Mouse (Mus musculus): ENCODE data around the gene Nxpe2. TPM values are rescaled to one million over a fixed set of nuclear protein-coding genes. Genes with fewer than 3 reads are reported as not detected.

The Nxpe2 gene
- polyA plus RNA-seq (2016; fragmentation: Nextera tagmentation; extraction: Ambion mirVana), result 1.6 and 3.2 TPM in 2 replicates

- H3K4me3 ChIP-seq, result no peak within 1 kb of the TSS
- H3K36me3 ChIP-seq, result no peaks in the 10 kb centered on the region
- H3K4me2 ChIP-seq, result no peak within 1 kb of the TSS
- 39% methylated on average over 2 of the region's 2 CpGs for WGBS
- no peak within 1 kb of the TSS for H3K9ac ChIP-seq
- ATAC-seq (ENCODE audit: insufficient number of reproducible peaks, low FRiP score), result no peak
- peak within 1 kb of the TSS; percentile 54 for H3K27ac ChIP-seq (ENCODE audit: poor library complexity, severe bottlenecking)
- 0 out of 2 replicates have a peak, but pooled peaks cover 3% of the 10 kb centered on the region for H3K4me1 ChIP-seq (replicated peaks)
- no peaks in the 10 kb centered on the region for H3K27me3 ChIP-seq (replicated peaks)
- H3K9me3 ChIP-seq (replicated peaks), result no peaks in the 10 kb centered on the region
Measured at GRCm38 (mm10) chr9:48353148-48353698, at the start of gene Nxpe2. Gene Nxpe2 (minus strand): TSS chr9:48353454.

GRCm38 (mm10) chr9:48389983-48390382 lies 36.7 kb upstream of the Nxpe2 start:
- H3K4me1 ChIP-seq (replicated peaks), result no peaks in the 10 kb centered on the region
- H3K4me3 ChIP-seq, result no peak overlapping the region
- no peak overlapping the region for H3K9ac ChIP-seq
- H3K4me2 ChIP-seq, result no peak overlapping the region
- no peaks in the 10 kb centered on the region for H3K36me3 ChIP-seq
- H3K9me3 ChIP-seq (replicated peaks), result no peaks in the 10 kb centered on the region
- no peak for ATAC-seq (ENCODE audit: insufficient number of reproducible peaks, low FRiP score)
- WGBS, result 71% methylated on average over 3 of the region's 3 CpGs
- no peaks in the 10 kb centered on the region for H3K27me3 ChIP-seq (replicated peaks)
- H3K27ac ChIP-seq (ENCODE audit: poor library complexity, severe bottlenecking), result no peak overlapping the region

GRCm38 (mm10) chr9:48388451-48388850 lies 35.2 kb upstream of the Nxpe2 start:
- 67% methylated on average over 4 of the region's 4 CpGs for WGBS
- no peak for ATAC-seq (ENCODE audit: insufficient number of reproducible peaks, low FRiP score)
- H3K9me3 ChIP-seq (replicated peaks), result no peaks in the 10 kb centered on the region
- no peak overlapping the region for H3K9ac ChIP-seq
- H3K4me2 ChIP-seq, result no peak overlapping the region
- H3K27me3 ChIP-seq (replicated peaks), result no peaks in the 10 kb centered on the region
- H3K4me1 ChIP-seq (replicated peaks), result no peaks in the 10 kb centered on the region
- no peak overlapping the region for H3K4me3 ChIP-seq
- no peak overlapping the region for H3K27ac ChIP-seq (ENCODE audit: poor library complexity, severe bottlenecking)
- no peaks in the 10 kb centered on the region for H3K36me3 ChIP-seq

GRCm38 (mm10) chr9:48374357-48374756 lies 21.1 kb upstream of the Nxpe2 start:
- Histone ChIP-seq H3K27ac (ENCODE audit: poor library complexity, severe bottlenecking) (no peak overlapping the region), H3K4me3 (no peak overlapping the region), H3K9me3 (replicated peaks) (no peaks in the 10 kb centered on the region), H3K4me2 (no peak overlapping the region), H3K9ac (no peak overlapping the region), H3K4me1 (replicated peaks) (no peaks in the 10 kb centered on the region), H3K36me3 (no peaks in the 10 kb centered on the region), H3K27me3 (replicated peaks) (no peaks in the 10 kb centered on the region)
- WGBS, result 43% methylated on average over 2 of the region's 2 CpGs
- no peak for ATAC-seq (ENCODE audit: insufficient number of reproducible peaks, low FRiP score)

- Histone ChIP-seq H3K9ac (no peak overlapping the region), H3K27ac (ENCODE audit: poor library complexity, severe bottlenecking) (no peak overlapping the region), H3K4me1 (replicated peaks) (no peaks in the 10 kb centered on the region), H3K27me3 (replicated peaks) (no peaks in the 10 kb centered on the region), H3K9me3 (replicated peaks) (no peaks in the 10 kb centered on the region), H3K4me3 (no peak overlapping the region), H3K4me2 (no peak overlapping the region), H3K36me3 (no peaks in the 10 kb centered on the region)
- WGBS, result 62% methylated on average over 4 of the region's 4 CpGs
- ATAC-seq (ENCODE audit: insufficient number of reproducible peaks, low FRiP score), result no peak
Measured at GRCm38 (mm10) chr9:48373232-48373878, 20.1 kb upstream of the Nxpe2 start.

- no peak for ATAC-seq (ENCODE audit: insufficient number of reproducible peaks, low FRiP score)
- WGBS, result 87% methylated on average over 6 of the region's 6 CpGs
- Histone ChIP-seq H3K9me3 (replicated peaks) (no peaks in the 10 kb centered on the region), H3K4me2 (no peak overlapping the region), H3K9ac (no peak overlapping the region), H3K27ac (ENCODE audit: poor library complexity, severe bottlenecking) (no peak overlapping the region), H3K27me3 (replicated peaks) (no peaks in the 10 kb centered on the region), H3K4me1 (replicated peaks) (peaks cover 8% of the 10 kb centered on the region), H3K36me3 (no peaks in the 10 kb centered on the region), H3K4me3 (no peak overlapping the region)
Measured at GRCm38 (mm10) chr9:48362743-48363142, 9.5 kb upstream of the Nxpe2 start.

GRCm38 (mm10) chr9:48361815-48362631 lies 8.8 kb upstream of the Nxpe2 start:
- Histone ChIP-seq H3K27me3 (replicated peaks) (no peaks in the 10 kb centered on the region), H3K4me1 (replicated peaks) (peaks cover 8% of the 10 kb centered on the region), H3K36me3 (no peaks in the 10 kb centered on the region), H3K27ac (ENCODE audit: poor library complexity, severe bottlenecking) (peak overlapping the region; percentile 66), H3K4me2 (peak overlapping the region; percentile 16; the same call in 1 of the 2 replicates), H3K9me3 (replicated peaks) (no peaks in the 10 kb centered on the region), H3K9ac (no peak overlapping the region), H3K4me3 (no peak overlapping the region)
- ATAC-seq (ENCODE audit: insufficient number of reproducible peaks, low FRiP score), result peak; percentile 95
- WGBS, result 37% methylated on average over 14 of the region's 14 CpGs

GRCm38 (mm10) chr9:48360826-48361225 lies 7.6 kb upstream of the Nxpe2 start:
- ATAC-seq (ENCODE audit: insufficient number of reproducible peaks, low FRiP score), result no peak
- no peaks in the 10 kb centered on the region for H3K9me3 ChIP-seq (replicated peaks)
- no peak overlapping the region for H3K4me3 ChIP-seq
- H3K9ac ChIP-seq, result no peak overlapping the region
- H3K4me2 ChIP-seq, result no peak overlapping the region
- 70% methylated on average over 4 of the region's 4 CpGs for WGBS
- no peaks in the 10 kb centered on the region for H3K36me3 ChIP-seq
- no peak overlapping the region for H3K27ac ChIP-seq (ENCODE audit: poor library complexity, severe bottlenecking)
- H3K4me1 ChIP-seq (replicated peaks), result peaks cover 8% of the 10 kb centered on the region
- H3K27me3 ChIP-seq (replicated peaks), result no peaks in the 10 kb centered on the region

GRCm38 (mm10) chr9:48357097-48357496 lies 3.8 kb upstream of the Nxpe2 start:
- WGBS, result 85% methylated on average over 3 of the region's 3 CpGs
- no peak overlapping the region for H3K4me2 ChIP-seq
- H3K9ac ChIP-seq, result no peak overlapping the region
- ATAC-seq (ENCODE audit: insufficient number of reproducible peaks, low FRiP score), result no peak
- no peaks in the 10 kb centered on the region for H3K27me3 ChIP-seq (replicated peaks)
- H3K4me3 ChIP-seq, result no peak overlapping the region
- peaks cover 8% of the 10 kb centered on the region for H3K4me1 ChIP-seq (replicated peaks)
- no peaks in the 10 kb centered on the region for H3K36me3 ChIP-seq
- H3K27ac ChIP-seq (ENCODE audit: poor library complexity, severe bottlenecking), result no peak overlapping the region
- no peaks in the 10 kb centered on the region for H3K9me3 ChIP-seq (replicated peaks)

GRCm38 (mm10) chr9:48354793-48355192 lies 1.5 kb upstream of the Nxpe2 start:
- 44% methylated on average over 3 of the region's 3 CpGs for WGBS
- no peak overlapping the region for H3K4me2 ChIP-seq
- no peak overlapping the region for H3K4me3 ChIP-seq
- peak; percentile 42; the same call in 1 of the 2 replicates for ATAC-seq (ENCODE audit: insufficient number of reproducible peaks, low FRiP score)
- no peaks in the 10 kb centered on the region for H3K27me3 ChIP-seq (replicated peaks)
- H3K4me1 ChIP-seq (replicated peaks), result 0 out of 2 replicates have a peak, but pooled peaks cover 3% of the 10 kb centered on the region
- H3K9me3 ChIP-seq (replicated peaks), result no peaks in the 10 kb centered on the region
- no peaks in the 10 kb centered on the region for H3K36me3 ChIP-seq
- H3K27ac ChIP-seq (ENCODE audit: poor library complexity, severe bottlenecking), result no peak overlapping the region
- no peak overlapping the region for H3K9ac ChIP-seq

GRCm38 (mm10) chr9:48354122-48354521 lies 868 bp upstream of the Nxpe2 start:
- Histone ChIP-seq H3K4me1 (replicated peaks) (0 out of 2 replicates have a peak, but pooled peaks cover 3% of the 10 kb centered on the region), H3K4me3 (no peak overlapping the region), H3K9ac (no peak overlapping the region), H3K4me2 (no peak overlapping the region), H3K27ac (ENCODE audit: poor library complexity, severe bottlenecking) (peak overlapping the region; percentile 37; the same call in 1 of the 2 replicates), H3K27me3 (replicated peaks) (no peaks in the 10 kb centered on the region), H3K36me3 (no peaks in the 10 kb centered on the region), H3K9me3 (replicated peaks) (no peaks in the 10 kb centered on the region)
- no peak for ATAC-seq (ENCODE audit: insufficient number of reproducible peaks, low FRiP score)
- 76% methylated on average over 4 of the region's 4 CpGs for WGBS
